Mouse (Mus musculus): ENCODE data around the gene Slc23a4. TPM values are rescaled to one million over a fixed set of nuclear protein-coding genes. Genes with fewer than 3 reads are reported as not detected.

The Slc23a4 gene
- polyA plus RNA-seq, 1 experiment, result 0.07 TPM

GRCm38 (mm10) chr6:34946486-34947079 lies 41.6 kb downstream of the Slc23a4 start:
- no peak for TF ChIP-seq MAX (IDR thresholded peaks at IDR 0.05; ENCODE audit: low read depth)
- no peak for TF ChIP-seq TCF12 (IDR thresholded peaks at IDR 0.05; ENCODE audit: insufficient read depth, poor library complexity, severe bottlenecking)
- TF ChIP-seq MYOD1 (IDR thresholded peaks at IDR 0.05; ENCODE audit: control insufficient read depth in 1 of 3, insufficient read length in 2 of 3, low read depth in 2 of 3), result no peak
- TF ChIP-seq POLR2AphosphoS2 (IDR thresholded peaks at IDR 0.05; ENCODE audit: insufficient read length, low read depth), result no peak
- TF ChIP-seq USF1 (IDR thresholded peaks at IDR 0.05; ENCODE audit: low read depth), result no peak

GRCm38 (mm10) chr6:34943499-34943898 lies 44.7 kb downstream of the Slc23a4 start:
- H3K36me3 ChIP-seq (ENCODE audit: control insufficient read depth, insufficient read depth), result no peaks in the 10 kb centered on the region
- no peaks in the 10 kb centered on the region for H3K79me2 ChIP-seq (ENCODE audit: control insufficient read depth, insufficient read depth)
- H3ac ChIP-seq (ENCODE audit: control insufficient read depth, insufficient read length), result no peak overlapping the region
- H3K27me3 ChIP-seq (ENCODE audit: control insufficient read depth, insufficient read depth, insufficient read length), result no peaks in the 10 kb centered on the region
- no peak overlapping the region for H3K4me3 ChIP-seq
- TF ChIP-seq TCF3 (IDR thresholded peaks at IDR 0.05; ENCODE audit: insufficient read length, low read depth), result no peak
- TF ChIP-seq E2F4 (IDR thresholded peaks at IDR 0.05; ENCODE audit: insufficient read depth), result no peak
- no peak for TF ChIP-seq POLR2A (IDR thresholded peaks at IDR 0.05; ENCODE audit: insufficient read length, low read depth)
- no peak for TF ChIP-seq SRF (IDR thresholded peaks at IDR 0.05; ENCODE audit: control insufficient read depth, insufficient read length, low read depth)
- TF ChIP-seq TCF12 (IDR thresholded peaks at IDR 0.05; ENCODE audit: insufficient read depth, poor library complexity, severe bottlenecking), result no peak
- no peak for TF ChIP-seq MYOG (IDR thresholded peaks at IDR 0.05; ENCODE audit: control insufficient read depth in 1 of 3, insufficient read depth in 1 of 3, insufficient read length in 2 of 3, low read depth in 2 of 3)
- TF ChIP-seq USF1 (IDR thresholded peaks at IDR 0.05; ENCODE audit: low read depth), result no peak
- TF ChIP-seq MYOD1 (IDR thresholded peaks at IDR 0.05; ENCODE audit: control insufficient read depth in 1 of 3, insufficient read length in 2 of 3, low read depth in 2 of 3), result no peak
- TF ChIP-seq MAX (IDR thresholded peaks at IDR 0.05; ENCODE audit: low read depth), result no peak
- no peak for TF ChIP-seq CEBPB (IDR thresholded peaks at IDR 0.05; ENCODE audit: insufficient read depth, poor library complexity, severe bottlenecking)
- H3K4me2 ChIP-seq (ENCODE audit: low read depth), result no peak overlapping the region

More at GRCm38 (mm10) chr6:34946486-34947079, 41.6 kb downstream of the Slc23a4 start:
- H3K36me3 ChIP-seq (ENCODE audit: control insufficient read depth, insufficient read depth), result no peaks in the 10 kb centered on the region
- H3ac ChIP-seq (ENCODE audit: control insufficient read depth, insufficient read length), result no peak overlapping the region
- no peak overlapping the region for H3K4me2 ChIP-seq (ENCODE audit: low read depth)
- no peak overlapping the region for H3K4me3 ChIP-seq
- H3K27me3 ChIP-seq (ENCODE audit: control insufficient read depth, insufficient read depth, insufficient read length), result no peaks in the 10 kb centered on the region
- H3K79me2 ChIP-seq (ENCODE audit: control insufficient read depth, insufficient read depth), result no peaks in the 10 kb centered on the region

- no peaks in the 10 kb centered on the region for H3K27me3 ChIP-seq (ENCODE audit: control insufficient read depth, insufficient read depth, insufficient read length)
- no peak for TF ChIP-seq POLR2AphosphoS2 (IDR thresholded peaks at IDR 0.05; ENCODE audit: insufficient read length, low read depth)
- TF ChIP-seq POLR2A (IDR thresholded peaks at IDR 0.05; ENCODE audit: insufficient read length, low read depth), result no peak
- no peak for TF ChIP-seq CEBPB (IDR thresholded peaks at IDR 0.05; ENCODE audit: insufficient read depth, poor library complexity, severe bottlenecking)
- no peak for TF ChIP-seq MYOG (IDR thresholded peaks at IDR 0.05; ENCODE audit: control insufficient read depth in 1 of 3, insufficient read depth in 1 of 3, insufficient read length in 2 of 3, low read depth in 2 of 3)
- no peak for TF ChIP-seq MYOD1 (IDR thresholded peaks at IDR 0.05; ENCODE audit: control insufficient read depth in 1 of 3, insufficient read length in 2 of 3, low read depth in 2 of 3)
- no peak for TF ChIP-seq USF1 (IDR thresholded peaks at IDR 0.05; ENCODE audit: low read depth)
- no peak for TF ChIP-seq SRF (IDR thresholded peaks at IDR 0.05; ENCODE audit: control insufficient read depth, insufficient read length, low read depth)
- no peak for TF ChIP-seq REST (IDR thresholded peaks at IDR 0.05; ENCODE audit: insufficient read depth, insufficient read length)
- TF ChIP-seq E2F4 (IDR thresholded peaks at IDR 0.05; ENCODE audit: insufficient read depth), result no peak
- TF ChIP-seq TCF3 (IDR thresholded peaks at IDR 0.05; ENCODE audit: insufficient read length, low read depth), result no peak
- TF ChIP-seq MAX (IDR thresholded peaks at IDR 0.05; ENCODE audit: low read depth), result no peak
- no peak for TF ChIP-seq TCF12 (IDR thresholded peaks at IDR 0.05; ENCODE audit: insufficient read depth, poor library complexity, severe bottlenecking)
- H3K4me2 ChIP-seq (ENCODE audit: low read depth), result no peak overlapping the region
- no peaks in the 10 kb centered on the region for H3K36me3 ChIP-seq (ENCODE audit: control insufficient read depth, insufficient read depth)
- H3K4me3 ChIP-seq, result no peak overlapping the region
- H3ac ChIP-seq (ENCODE audit: control insufficient read depth, insufficient read length), result no peak overlapping the region
- H3K79me2 ChIP-seq (ENCODE audit: control insufficient read depth, insufficient read depth), result no peaks in the 10 kb centered on the region
Measured at GRCm38 (mm10) chr6:34942446-34942845, 45.8 kb downstream of the Slc23a4 start.

GRCm38 (mm10) chr6:34941496-34941895 lies 46.7 kb downstream of the Slc23a4 start:
- Histone ChIP-seq H3ac (ENCODE audit: control insufficient read depth, insufficient read length) (no peak overlapping the region), H3K4me2 (ENCODE audit: low read depth) (no peak overlapping the region), H3K27me3 (ENCODE audit: control insufficient read depth, insufficient read depth, insufficient read length) (no peaks in the 10 kb centered on the region), H3K79me2 (ENCODE audit: control insufficient read depth, insufficient read depth) (no peaks in the 10 kb centered on the region), H3K36me3 (ENCODE audit: control insufficient read depth, insufficient read depth) (no peaks in the 10 kb centered on the region), H3K4me3 (no peak overlapping the region)
- TF ChIP-seq REST (IDR thresholded peaks at IDR 0.05; ENCODE audit: insufficient read depth, insufficient read length), result no peak
- no peak for TF ChIP-seq POLR2AphosphoS2 (IDR thresholded peaks at IDR 0.05; ENCODE audit: insufficient read length, low read depth)
- no peak for TF ChIP-seq MYOD1 (IDR thresholded peaks at IDR 0.05; ENCODE audit: control insufficient read depth in 1 of 3, insufficient read length in 2 of 3, low read depth in 2 of 3)
- TF ChIP-seq CEBPB (IDR thresholded peaks at IDR 0.05; ENCODE audit: insufficient read depth, poor library complexity, severe bottlenecking), result no peak
- no peak for TF ChIP-seq SRF (IDR thresholded peaks at IDR 0.05; ENCODE audit: control insufficient read depth, insufficient read length, low read depth)
- no peak for TF ChIP-seq TCF3 (IDR thresholded peaks at IDR 0.05; ENCODE audit: insufficient read length, low read depth)

- TF ChIP-seq MAX (IDR thresholded peaks at IDR 0.05; ENCODE audit: low read depth) (no peak), REST (IDR thresholded peaks at IDR 0.05; ENCODE audit: insufficient read depth, insufficient read length) (no peak), TCF3 (IDR thresholded peaks at IDR 0.05; ENCODE audit: insufficient read length, low read depth) (no peak), POLR2A (IDR thresholded peaks at IDR 0.05; ENCODE audit: insufficient read length, low read depth) (no peak), SRF (IDR thresholded peaks at IDR 0.05; ENCODE audit: control insufficient read depth, insufficient read length, low read depth) (no peak), MYOD1 (IDR thresholded peaks at IDR 0.05; ENCODE audit: control insufficient read depth in 1 of 3, insufficient read length in 2 of 3, low read depth in 2 of 3) (no peak), E2F4 (IDR thresholded peaks at IDR 0.05; ENCODE audit: insufficient read depth) (no peak), CEBPB (IDR thresholded peaks at IDR 0.05; ENCODE audit: insufficient read depth, poor library complexity, severe bottlenecking) (no peak)
- H3K36me3 ChIP-seq (ENCODE audit: control insufficient read depth, insufficient read depth), result no peaks in the 10 kb centered on the region
- no peak overlapping the region for H3K4me3 ChIP-seq
- H3K79me2 ChIP-seq (ENCODE audit: control insufficient read depth, insufficient read depth), result no peaks in the 10 kb centered on the region
- no peak overlapping the region for H3K4me2 ChIP-seq (ENCODE audit: low read depth)
- no peak overlapping the region for H3ac ChIP-seq (ENCODE audit: control insufficient read depth, insufficient read length)
- H3K27me3 ChIP-seq (ENCODE audit: control insufficient read depth, insufficient read depth, insufficient read length), result no peaks in the 10 kb centered on the region
Measured at GRCm38 (mm10) chr6:34939451-34939850, 48.8 kb downstream of the Slc23a4 start.

All from myocyte (in vitro differentiated cells).